Mouse (Mus musculus) retina, postnatal 1 day (tissue): ENCODE measurements around the gene Rap2a.

Experiments
- DNase-seq: peaks from one replicate; pipeline ENCODE4 v3.0.0-alpha.2; 2012

Gene Rap2a

DNA sequence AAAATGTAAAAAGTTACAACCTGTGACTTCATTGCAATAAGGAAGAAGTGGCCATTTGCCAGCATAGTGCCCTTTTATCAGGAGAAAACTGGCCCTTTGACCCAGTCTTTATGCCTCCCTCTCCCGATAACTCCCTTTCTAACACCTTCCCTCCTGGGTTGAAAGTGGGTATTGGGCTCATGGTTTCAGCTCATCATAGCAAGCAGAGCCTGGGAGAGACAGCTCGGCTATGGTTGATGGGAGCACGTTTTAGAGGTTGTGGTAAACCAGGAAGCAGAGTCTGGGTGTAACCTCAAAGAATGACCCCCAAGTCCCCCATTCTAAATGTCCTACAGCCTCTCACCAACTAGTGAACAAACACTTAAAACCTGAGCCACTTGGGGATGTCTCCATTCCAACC is 64.7 kb downstream of the Rap2a start:
- DNase-seq, result no peak

DNA sequence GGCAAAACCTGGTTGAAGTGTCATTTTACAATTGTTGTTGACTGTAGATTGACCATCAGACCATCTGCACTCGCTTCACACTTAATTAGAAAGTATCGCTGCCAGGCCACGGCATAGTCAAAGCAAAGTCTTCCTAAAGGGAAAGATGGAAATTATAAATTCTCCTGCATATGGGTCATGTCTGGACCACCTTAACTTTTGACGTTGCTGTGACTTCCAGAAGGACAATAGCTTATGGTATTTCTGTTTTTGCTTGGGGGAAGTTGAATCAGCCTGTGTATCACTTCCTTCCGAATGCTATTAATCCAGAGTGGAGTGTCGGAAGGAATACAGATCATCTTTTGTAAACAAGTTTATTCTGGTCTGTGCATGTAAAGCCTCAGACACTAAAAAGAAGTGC is 65.6 kb downstream of the Rap2a start:
- DNase-seq, result no peak

GRCm38 (mm10) chr14:120544495-120544894 is 66.3 kb downstream of the Rap2a start:
- DNase-seq, result no peak

- DNase-seq, result no peak
These were observed 66.7 kb downstream of the Rap2a start for GRCm38 (mm10) chr14:120544946-120545345.
